Mouse (Mus musculus): ENCODE measurements around the gene Leng1. TPM values are rescaled to one million over a fixed set of nuclear protein-coding genes. Genes with fewer than 3 reads are reported as not detected.

Gene Leng1
- total RNA-seq, 2 experiments from 2014 or later: 5.8 to 6.6 TPM

DNA sequence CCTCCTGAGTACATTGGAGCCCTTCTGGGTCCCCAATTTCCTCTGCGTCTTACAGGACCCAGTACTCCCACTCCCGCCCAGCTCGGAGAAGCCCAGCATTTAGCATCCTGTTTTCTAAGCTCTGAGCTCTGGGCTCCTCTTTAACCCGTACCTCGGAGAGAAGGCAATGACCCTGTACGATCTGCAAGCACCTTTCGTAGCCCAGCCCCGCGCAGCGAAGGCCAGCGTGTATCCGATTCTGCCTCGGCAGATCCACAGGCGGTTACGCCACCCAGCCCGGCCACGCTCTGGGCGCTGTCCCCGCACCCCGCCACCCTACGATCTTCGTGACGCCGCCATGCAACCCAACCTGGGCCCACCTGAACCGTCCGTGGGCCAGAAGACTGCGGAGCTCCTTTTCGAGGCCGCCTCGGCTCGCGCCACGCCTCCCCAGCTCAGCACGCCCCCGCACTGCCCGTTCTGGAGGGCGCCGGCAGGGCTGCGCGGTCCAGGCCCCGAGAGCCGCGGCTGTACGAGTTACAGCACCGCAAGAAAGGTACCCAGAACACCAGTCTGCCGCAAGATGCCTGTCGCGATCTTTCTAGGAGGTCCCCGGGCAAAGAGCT, 26.8 kb upstream of the Leng1 start, which contains the start of gene Tsen34:
TSS of gene Tsen34 (plus strand) at position 482 of the 605 bp plus-strand sequence.
- DNase-seq (ENCODE audit: low spot score in 2 of 2): no peak

DNA sequence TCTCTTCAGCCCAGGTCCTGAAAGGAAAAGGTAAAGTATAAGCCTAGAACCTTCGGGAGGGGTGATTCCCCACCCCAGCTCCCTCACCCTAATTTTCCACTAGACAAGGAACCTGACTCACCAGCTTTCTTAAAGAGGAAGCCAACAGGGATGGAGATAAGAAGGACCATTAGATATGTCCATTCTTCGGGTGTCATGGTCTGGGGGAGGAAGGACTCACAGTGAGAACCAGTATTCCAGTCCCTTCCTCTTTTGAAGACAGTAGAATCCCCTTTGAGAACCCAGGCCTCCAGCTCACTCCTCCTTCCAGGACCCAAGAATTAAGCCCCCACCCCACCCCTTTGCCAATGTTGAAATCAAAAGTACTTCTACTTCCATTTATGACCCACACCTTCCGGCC, 26.3 kb upstream of the Leng1 start:
- DNase-seq (ENCODE audit: low spot score in 2 of 2): no peak

GRCm38 (mm10) chr7:3685400-3686187, 20.0 kb upstream of the Leng1 start:
- DNase-seq (ENCODE audit: low spot score in 2 of 2): no peak

DNA sequence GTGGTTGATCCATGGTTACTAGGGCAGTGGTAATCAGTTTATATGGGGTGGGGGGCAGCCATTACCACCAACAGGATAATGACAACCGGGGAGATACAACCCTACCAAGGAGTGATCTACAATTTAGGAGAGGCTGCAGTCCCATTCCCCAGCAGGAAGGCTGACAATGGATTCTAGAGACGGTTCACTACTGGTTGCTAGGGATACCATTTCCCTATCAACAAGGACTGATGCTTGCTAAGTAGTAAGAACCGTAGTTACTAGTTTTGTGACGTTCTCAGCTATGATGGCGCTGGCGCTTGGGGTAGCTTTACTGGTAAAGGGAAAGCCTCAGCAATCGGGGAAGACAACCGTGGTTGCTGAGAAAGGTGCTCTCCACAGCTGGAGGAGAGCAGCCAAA, 19.1 kb upstream of the Leng1 start:
- no peak for DNase-seq (ENCODE audit: low spot score in 2 of 2)

- DNase-seq (ENCODE audit: low spot score in 2 of 2): peak; percentile 22 to 58
Measured at GRCm38 (mm10) chr7:3683908-3684550, 18.4 kb upstream of the Leng1 start.

DNA sequence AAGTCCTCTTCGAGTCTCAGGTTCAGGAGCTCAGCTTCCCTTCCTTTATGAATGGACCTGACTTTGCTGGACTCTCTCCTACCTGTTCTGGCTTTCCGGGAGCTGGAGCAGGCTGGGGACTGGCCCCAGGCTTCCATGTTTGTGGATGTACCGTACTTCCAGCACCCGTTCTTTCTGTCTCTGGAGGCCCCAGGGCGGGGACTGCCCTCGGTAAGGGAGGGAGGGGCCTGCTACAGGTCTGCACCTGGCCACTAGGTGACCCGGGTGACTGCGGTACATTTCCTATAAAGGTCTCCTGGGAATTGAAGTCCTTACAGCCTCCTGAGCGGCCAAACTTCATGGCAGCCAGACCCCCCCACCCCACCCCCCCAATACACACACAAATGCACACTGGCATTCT, 11.7 kb upstream of the Leng1 start, which contains the start of gene Tmc4:
TSS of gene Tmc4 (minus strand) at position 212 of the 400 bp plus-strand sequence.
- no peak for DNase-seq (ENCODE audit: low spot score in 2 of 2)

- no peak for DNase-seq (ENCODE audit: low spot score in 2 of 2)
Measured at GRCm38 (mm10) chr7:3676371-3676770, 10.7 kb upstream of the Leng1 start.

GRCm38 (mm10) chr7:3675228-3675548, 9.5 kb upstream of the Leng1 start:
- DNase-seq (ENCODE audit: low spot score in 2 of 2): no peak

DNA sequence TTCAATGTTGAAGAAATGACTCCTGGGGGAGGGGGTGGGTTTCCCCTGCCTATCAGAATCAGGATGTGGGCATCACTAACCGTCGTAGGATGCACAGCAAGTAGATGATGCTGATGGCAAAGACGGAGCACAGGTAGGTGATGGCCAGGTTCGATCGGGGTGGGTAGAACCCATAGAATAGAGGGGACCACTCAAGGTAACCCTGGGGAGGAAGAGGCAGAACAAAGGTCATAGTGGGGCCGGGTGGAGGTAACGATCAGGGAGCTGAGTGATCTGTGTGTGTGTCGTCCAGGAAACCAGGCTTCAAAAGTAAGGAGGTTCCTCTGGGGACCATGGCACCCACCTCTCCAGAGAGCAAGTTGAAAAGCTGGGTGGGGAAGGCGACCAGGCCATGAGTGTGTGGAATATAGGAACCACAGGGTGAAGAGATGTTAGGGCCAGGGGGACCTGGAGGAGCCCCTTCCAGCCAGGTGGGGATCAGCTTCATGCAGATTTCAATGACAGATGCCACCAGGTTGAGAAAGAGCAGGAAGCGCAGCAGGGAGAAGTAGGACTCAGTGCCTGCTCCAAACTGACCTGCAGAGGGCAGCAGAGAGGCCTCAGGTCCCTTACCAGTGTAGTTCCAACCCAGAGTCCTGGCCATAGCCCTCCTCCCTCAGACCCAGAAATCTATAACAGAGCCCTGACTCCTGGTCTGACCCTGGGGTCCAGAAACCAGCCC, 9.0 kb upstream of the Leng1 start:
- DNase-seq (ENCODE audit: low spot score in 2 of 2): peak; percentile 51 to 87

- DNase-seq (ENCODE audit: low spot score in 2 of 2): no peak
Measured at GRCm38 (mm10) chr7:3666921-3667391, 1.3 kb upstream of the Leng1 start.

DNA sequence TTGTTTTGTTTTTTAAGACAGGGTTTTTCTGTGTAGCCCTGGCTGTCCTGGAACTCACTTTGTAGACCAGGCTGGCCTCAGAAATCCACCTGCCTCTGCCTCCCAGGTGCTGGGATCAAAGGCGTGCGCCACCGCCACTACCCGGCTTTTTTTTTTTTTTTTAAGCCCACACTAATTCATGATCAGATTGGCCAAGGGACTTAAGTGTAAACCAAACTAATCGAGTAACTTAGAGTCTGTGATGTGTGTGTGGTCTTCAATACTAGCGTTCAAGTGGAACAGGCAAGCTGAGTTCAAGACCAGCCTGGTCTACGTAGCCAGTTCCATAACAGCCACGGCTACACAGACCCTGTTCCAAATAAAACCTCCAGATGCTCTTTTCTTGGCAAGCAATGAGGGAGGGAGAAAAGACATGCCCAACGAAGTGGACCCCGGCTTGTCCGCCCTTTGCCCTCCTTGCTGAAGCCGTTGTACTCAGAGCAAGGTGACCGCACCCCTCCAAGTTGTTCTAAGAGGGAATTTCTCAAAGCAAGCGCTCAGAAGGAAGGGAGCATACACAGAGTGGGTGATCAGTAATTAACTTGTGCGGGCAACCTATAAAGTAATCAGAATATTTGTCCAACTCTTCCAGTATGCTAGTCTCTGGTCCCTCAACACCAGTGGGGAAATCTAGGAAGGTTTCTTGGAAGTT, 971 bp downstream of the Leng1 start:
- DNase-seq (ENCODE audit: low spot score in 2 of 2): no peak

DNA sequence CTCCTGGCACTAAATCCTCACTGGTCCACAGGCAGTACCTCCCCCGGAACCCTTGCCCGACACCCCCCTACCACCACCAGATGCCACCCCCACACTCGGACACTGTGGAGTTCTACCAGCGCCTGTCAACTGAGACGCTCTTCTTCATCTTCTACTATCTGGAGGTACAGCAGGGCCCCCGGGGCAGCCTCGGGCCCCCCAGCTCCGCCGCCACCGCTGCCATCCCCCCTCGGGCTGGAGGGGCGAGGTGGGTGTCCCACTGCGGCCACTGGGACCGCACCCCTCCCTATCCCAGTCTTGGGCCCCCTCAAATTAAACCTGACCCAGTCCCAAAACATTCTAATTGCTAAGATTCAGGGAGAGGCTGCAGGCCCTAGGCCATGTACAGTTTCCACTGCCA, 7.1 kb downstream of the Leng1 start:
- DNase-seq (ENCODE audit: low spot score in 2 of 2): no peak

GRCm38 (mm10) chr7:3656966-3657365, 8.7 kb downstream of the Leng1 start:
- no peak for DNase-seq (ENCODE audit: low spot score in 2 of 2)

DNA sequence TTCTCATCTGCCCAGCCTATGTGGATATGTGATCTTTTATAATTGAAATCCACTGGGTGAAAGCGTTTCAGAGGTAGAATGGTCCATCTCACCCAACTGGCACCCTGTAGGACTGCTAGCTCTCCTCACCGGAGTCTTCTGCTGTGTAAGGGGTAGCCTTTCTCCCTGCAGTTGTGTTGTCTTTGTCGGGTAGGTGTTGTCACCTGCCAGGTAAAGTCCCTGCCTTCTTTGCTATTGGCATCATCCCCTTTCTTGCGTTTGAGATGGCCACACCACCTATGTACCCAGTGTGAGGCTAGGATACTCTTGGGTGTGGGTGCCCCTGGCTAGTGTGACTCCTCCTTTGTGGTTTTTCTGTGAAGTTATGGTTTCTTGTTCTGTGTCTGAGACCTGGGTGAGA, 19.0 kb downstream of the Leng1 start:
- DNase-seq (ENCODE audit: low spot score in 2 of 2): no peak

DNA sequence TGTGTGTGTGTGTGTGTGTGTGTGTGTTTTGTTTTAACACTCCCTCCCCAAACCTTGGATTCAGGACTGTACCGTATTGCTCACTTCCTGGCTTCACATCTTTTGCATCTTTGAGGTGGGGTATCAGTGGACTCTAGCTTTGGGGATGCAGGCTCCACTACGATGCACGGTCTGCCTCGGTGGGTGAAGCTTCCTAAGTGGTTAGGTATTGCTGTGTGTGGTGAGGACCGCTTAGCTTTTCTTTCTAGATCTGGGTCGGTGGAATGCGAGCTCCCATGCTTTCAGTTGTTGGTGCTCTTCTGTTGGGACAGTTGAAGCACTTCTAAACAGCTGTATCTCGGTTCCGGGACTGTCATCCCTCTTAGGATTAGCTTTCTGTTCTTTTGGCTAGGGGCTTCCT, 19.5 kb downstream of the Leng1 start:
- DNase-seq (ENCODE audit: low spot score in 2 of 2): no peak

DNA sequence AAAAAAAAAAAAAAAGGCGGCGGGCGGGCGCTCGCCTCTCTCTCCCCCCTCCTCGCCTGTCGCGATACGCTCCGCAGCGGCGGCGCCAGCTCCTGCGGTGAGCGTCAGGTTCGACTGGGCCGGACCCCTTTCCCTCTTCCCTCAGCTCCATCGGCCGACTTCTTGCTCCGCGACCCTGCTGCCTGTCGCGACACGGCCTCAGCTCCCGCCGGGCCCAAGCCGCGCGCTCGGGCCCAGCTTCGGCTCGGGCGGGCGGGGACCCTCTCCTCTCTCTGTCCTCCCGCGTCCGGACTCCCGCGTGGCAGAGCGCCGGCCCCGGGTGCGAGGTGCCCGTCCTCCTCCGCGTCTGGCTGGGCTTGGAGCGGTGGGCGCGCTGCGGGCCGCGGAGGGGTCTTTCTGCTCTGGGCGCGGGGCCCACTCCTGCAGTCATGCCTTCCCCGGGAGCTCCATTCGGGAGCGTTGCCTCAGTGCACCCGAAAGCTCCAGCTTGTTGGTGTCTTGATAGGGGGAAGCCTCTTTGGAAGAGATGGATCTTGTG, 20.1 kb downstream of the Leng1 start:
- DNase-seq (ENCODE audit: low spot score in 2 of 2): no peak

DNA sequence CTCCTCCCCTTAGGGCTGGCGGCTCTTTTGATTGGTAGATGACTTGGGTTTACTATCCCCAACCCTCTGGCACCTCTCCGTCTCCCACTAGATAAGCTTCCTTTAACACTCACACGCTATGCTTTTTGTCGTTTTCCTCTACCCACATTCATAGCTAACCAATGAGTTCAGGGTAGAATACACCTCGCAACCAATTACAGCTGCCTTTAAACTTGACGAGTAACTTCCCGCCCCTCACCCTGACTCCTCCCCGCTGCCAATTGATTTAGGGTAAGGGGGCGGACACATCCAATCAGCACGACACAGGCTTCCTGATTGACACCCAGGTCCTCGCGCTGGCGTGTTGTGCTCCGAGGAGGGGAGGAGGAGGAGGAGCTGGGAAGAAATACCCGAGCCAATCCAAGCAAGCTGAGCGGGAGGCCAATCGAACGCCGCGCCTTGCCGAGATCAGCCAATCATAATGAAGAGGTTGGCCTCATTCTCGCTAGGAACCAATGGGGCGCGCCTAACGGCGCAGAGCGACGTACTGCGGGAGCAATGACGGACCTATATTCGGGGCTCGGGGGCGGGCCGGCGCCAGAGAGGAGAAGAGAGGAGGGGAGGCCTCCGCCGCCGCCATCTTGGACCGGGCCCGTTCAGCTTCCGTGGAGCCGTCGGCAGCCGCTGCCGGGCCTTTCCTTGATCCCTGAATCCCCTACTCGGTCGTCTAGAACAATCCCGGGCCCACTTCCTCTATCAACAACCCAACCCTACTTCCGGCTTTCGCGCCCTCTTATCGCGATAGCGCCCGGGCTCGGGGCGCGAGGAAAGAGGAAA, 20.8 kb downstream of the Leng1 start, which contains the start of gene Cnot3:
TSS of gene Cnot3 (plus strand) at position 597 of the 816 bp plus-strand sequence.
- peak; percentile 99 for DNase-seq (ENCODE audit: low spot score in 2 of 2)

DNA sequence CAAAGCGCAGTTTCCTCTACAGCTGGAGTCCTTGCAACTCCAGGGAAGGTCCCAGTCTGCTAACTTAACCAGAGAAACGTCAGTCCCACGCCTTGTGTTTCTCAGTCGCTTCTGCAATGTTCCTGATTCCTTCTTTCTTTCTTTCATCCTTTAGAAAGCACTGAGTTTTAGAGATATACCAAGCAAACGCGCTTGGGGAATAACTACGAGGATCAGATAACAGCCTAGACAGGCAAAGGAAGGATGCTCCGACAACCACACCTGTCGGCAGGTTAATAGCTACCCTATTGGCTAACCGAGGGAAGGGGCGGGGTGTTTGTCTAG, 21.3 kb downstream of the Leng1 start:
- DNase-seq (ENCODE audit: low spot score in 2 of 2): peak in 1 of 2 experiments; percentile 11

- no peak for DNase-seq (ENCODE audit: low spot score in 2 of 2)
Measured at GRCm38 (mm10) chr7:3643843-3644242, 21.8 kb downstream of the Leng1 start.

GRCm38 (mm10) chr7:3643412-3643811, 22.2 kb downstream of the Leng1 start:
- DNase-seq (ENCODE audit: low spot score in 2 of 2): no peak
